Mouse (Mus musculus) cortical plate, adult 2 months (tissue): ENCODE measurements around the gene 1700066M21Rik.

Experiments used
- CTCF ChIP-seq: fragments of 200-500 bp; IDR thresholded peaks from 2 replicates; pipeline ENCODE4 v1.5.1; 2011; ENCODE audit warnings: mild to moderate bottlenecking, control low read depth, low read length; ENCODE audit not compliant: insufficient read depth; ENCODE audit errors: extremely low read depth
- POLR2A ChIP-seq: fragments of 200-500 bp; IDR thresholded peaks from 2 replicates; pipeline ENCODE4 v1.6.1; 2011; ENCODE audit warnings: mild to moderate bottlenecking, low read length, control low read depth; ENCODE audit not compliant: insufficient read depth; ENCODE audit errors: extremely low read depth

- peak; percentile 85 for TF ChIP-seq CTCF
- TF ChIP-seq POLR2A: no peak
These were observed 51.2 kb downstream of the 1700066M21Rik start for GRCm38 (mm10) chr1:57428368-57429308.
